Mouse (Mus musculus): Measurements from ENCODE around the gene Rbms1. TPM values are rescaled to one million over a fixed set of nuclear protein-coding genes. Genes with fewer than 3 reads are reported as not detected.

Rbms1 gene
- polyA plus RNA-seq, 1 experiment from 2014 or later: 117 TPM

- Histone ChIP-seq H3K9ac (no peak overlapping the region), H3K27ac (no peak overlapping the region), H3K4me3 (no peak overlapping the region), H3K36me3 (peaks cover 15% of the 10 kb centered on the region), H3K27me3 (no peaks in the 10 kb centered on the region), H3K9me3 (no peaks in the 10 kb centered on the region), H3K4me2 (replicated peaks) (no peak overlapping the region), H3K4me1 (peaks cover 10% of the 10 kb centered on the region; the same call in 1 of the 2 replicates)
- WGBS: 90% methylated on average over 1 of the region's 1 CpGs
- no peak for ATAC-seq (ENCODE audit: insufficient number of reproducible peaks, insufficient read depth, low FRiP score, low TSS enrichment)
Measured at GRCm38 (mm10) chr2:60858116-60858515, 104.9 kb downstream of the Rbms1 start.

GRCm38 (mm10) chr2:60856097-60856496 lies 106.9 kb downstream of the Rbms1 start:
- Histone ChIP-seq H3K9ac (no peak overlapping the region), H3K36me3 (peaks cover 11% of the 10 kb centered on the region; the same call in 1 of the 2 replicates), H3K27ac (no peak overlapping the region), H3K27me3 (no peaks in the 10 kb centered on the region), H3K9me3 (no peaks in the 10 kb centered on the region), H3K4me2 (replicated peaks) (no peak overlapping the region), H3K4me1 (peaks cover 18% of the 10 kb centered on the region), H3K4me3 (no peak overlapping the region)
- WGBS: 82% methylated on average over 2 of the region's 2 CpGs
- no peak for ATAC-seq (ENCODE audit: insufficient number of reproducible peaks, insufficient read depth, low FRiP score, low TSS enrichment)

GRCm38 (mm10) chr2:60855006-60855405 lies 108.0 kb downstream of the Rbms1 start:
- Histone ChIP-seq H3K27me3 (no peaks in the 10 kb centered on the region), H3K27ac (no peak overlapping the region), H3K4me2 (replicated peaks) (no peak overlapping the region), H3K4me3 (no peak overlapping the region), H3K4me1 (peaks cover 29% of the 10 kb centered on the region), H3K9ac (no peak overlapping the region), H3K36me3 (peaks cover 11% of the 10 kb centered on the region; the same call in 1 of the 2 replicates), H3K9me3 (no peaks in the 10 kb centered on the region)
- 21% methylated on average over 4 of the region's 4 CpGs for WGBS
- 0 out of 2 replicates have a peak, but pooled peaks have one; percentile 49 for ATAC-seq (ENCODE audit: insufficient number of reproducible peaks, insufficient read depth, low FRiP score, low TSS enrichment)

- WGBS: 67% methylated on average over 3 of the region's 3 CpGs
- Histone ChIP-seq H3K4me3 (no peak overlapping the region), H3K4me1 (peaks cover 29% of the 10 kb centered on the region), H3K27ac (no peak overlapping the region), H3K27me3 (no peaks in the 10 kb centered on the region), H3K4me2 (replicated peaks) (no peak overlapping the region), H3K9ac (no peak overlapping the region), H3K9me3 (no peaks in the 10 kb centered on the region), H3K36me3 (0 out of 2 replicates have a peak, but pooled peaks cover 2% of the 10 kb centered on the region)
- ATAC-seq (ENCODE audit: insufficient number of reproducible peaks, insufficient read depth, low FRiP score, low TSS enrichment): no peak
Measured at GRCm38 (mm10) chr2:60851898-60852297, 111.1 kb downstream of the Rbms1 start.

GRCm38 (mm10) chr2:60851057-60851718 lies 111.8 kb downstream of the Rbms1 start:
- H3K27ac ChIP-seq: 0 out of 2 replicates have a peak overlapping the region, but pooled peaks have one; percentile 1
- 63% methylated on average over 14 of the region's 14 CpGs for whole genome bisulfite sequencing
- H3K9ac ChIP-seq: no peak overlapping the region

GRCm38 (mm10) chr2:60848478-60848877 lies 114.5 kb downstream of the Rbms1 start:
- H3K4me1 ChIP-seq: peaks cover 28% of the 10 kb centered on the region
- 98% methylated on average over 4 of the region's 4 CpGs for WGBS
- H3K9me3 ChIP-seq: no peaks in the 10 kb centered on the region
- no peak overlapping the region for H3K4me2 ChIP-seq (replicated peaks)
- ATAC-seq (ENCODE audit: insufficient number of reproducible peaks, insufficient read depth, low FRiP score, low TSS enrichment): no peak
- H3K9ac ChIP-seq: no peak overlapping the region
- H3K27me3 ChIP-seq: no peaks in the 10 kb centered on the region
- 0 out of 2 replicates have a peak, but pooled peaks cover 2% of the 10 kb centered on the region for H3K36me3 ChIP-seq
- H3K4me3 ChIP-seq: no peak overlapping the region
- no peak overlapping the region for H3K27ac ChIP-seq

More at GRCm38 (mm10) chr2:60851057-60851718, 111.8 kb downstream of the Rbms1 start:
- Histone ChIP-seq H3K27me3 (no peaks in the 10 kb centered on the region), H3K4me3 (no peak overlapping the region), H3K4me1 (peaks cover 29% of the 10 kb centered on the region), H3K4me2 (replicated peaks) (no peak overlapping the region), H3K9me3 (no peaks in the 10 kb centered on the region), H3K36me3 (0 out of 2 replicates have a peak, but pooled peaks cover 2% of the 10 kb centered on the region)
- ATAC-seq (ENCODE audit: insufficient number of reproducible peaks, insufficient read depth, low FRiP score, low TSS enrichment): no peak

- Histone ChIP-seq H3K9me3 (no peaks in the 10 kb centered on the region), H3K4me1 (peaks cover 33% of the 10 kb centered on the region), H3K27me3 (no peaks in the 10 kb centered on the region), H3K9ac (no peak overlapping the region), H3K4me2 (replicated peaks) (no peak overlapping the region), H3K36me3 (0 out of 2 replicates have a peak, but pooled peaks cover 2% of the 10 kb centered on the region), H3K27ac (no peak overlapping the region), H3K4me3 (no peak overlapping the region)
- 92% methylated on average over 3 of the region's 3 CpGs for WGBS
- ATAC-seq (ENCODE audit: insufficient number of reproducible peaks, insufficient read depth, low FRiP score, low TSS enrichment): no peak
Measured at GRCm38 (mm10) chr2:60847984-60848383, 115.0 kb downstream of the Rbms1 start.

- Histone ChIP-seq H3K9ac (no peak overlapping the region), H3K4me3 (no peak overlapping the region), H3K4me2 (replicated peaks) (no peak overlapping the region), H3K4me1 (peaks cover 21% of the 10 kb centered on the region), H3K9me3 (no peaks in the 10 kb centered on the region), H3K36me3 (peaks cover 14% of the 10 kb centered on the region), H3K27ac (no peak overlapping the region), H3K27me3 (no peaks in the 10 kb centered on the region)
- no peak for ATAC-seq (ENCODE audit: insufficient number of reproducible peaks, insufficient read depth, low FRiP score, low TSS enrichment)
- 60% methylated on average over 5 of the region's 5 CpGs for WGBS
Measured at GRCm38 (mm10) chr2:60845316-60845894, 117.6 kb downstream of the Rbms1 start.

GRCm38 (mm10) chr2:60844259-60844658 lies 118.7 kb downstream of the Rbms1 start:
- ATAC-seq (ENCODE audit: insufficient number of reproducible peaks, insufficient read depth, low FRiP score, low TSS enrichment): no peak
- Histone ChIP-seq H3K9ac (no peak overlapping the region), H3K9me3 (no peaks in the 10 kb centered on the region), H3K4me3 (no peak overlapping the region), H3K27me3 (no peaks in the 10 kb centered on the region), H3K4me2 (replicated peaks) (no peak overlapping the region), H3K4me1 (peaks cover 21% of the 10 kb centered on the region), H3K27ac (no peak overlapping the region), H3K36me3 (peaks cover 14% of the 10 kb centered on the region)
- 89% methylated on average over 1 of the region's 1 CpGs for WGBS

- no peak overlapping the region for H3K4me3 ChIP-seq
- no peaks in the 10 kb centered on the region for H3K9me3 ChIP-seq
- no peak overlapping the region for H3K27ac ChIP-seq
- no peak for ATAC-seq (ENCODE audit: insufficient number of reproducible peaks, insufficient read depth, low FRiP score, low TSS enrichment)
- WGBS: 79% methylated on average over 3 of the region's 3 CpGs
- no peak overlapping the region for H3K4me2 ChIP-seq (replicated peaks)
- peaks cover 27% of the 10 kb centered on the region for H3K4me1 ChIP-seq
- peaks cover 14% of the 10 kb centered on the region for H3K36me3 ChIP-seq
- H3K9ac ChIP-seq: no peak overlapping the region
- no peaks in the 10 kb centered on the region for H3K27me3 ChIP-seq
Measured at GRCm38 (mm10) chr2:60843633-60844032, 119.4 kb downstream of the Rbms1 start.

- Histone ChIP-seq H3K36me3 (peaks cover 14% of the 10 kb centered on the region), H3K4me3 (no peak overlapping the region), H3K4me1 (peaks cover 30% of the 10 kb centered on the region), H3K4me2 (replicated peaks) (no peak overlapping the region), H3K27me3 (no peaks in the 10 kb centered on the region), H3K9ac (no peak overlapping the region), H3K9me3 (no peaks in the 10 kb centered on the region), H3K27ac (no peak overlapping the region)
- 27% methylated on average over 4 of the region's 4 CpGs for WGBS
- ATAC-seq (ENCODE audit: insufficient number of reproducible peaks, insufficient read depth, low FRiP score, low TSS enrichment): no peak
Measured at GRCm38 (mm10) chr2:60842976-60843375, 120.0 kb downstream of the Rbms1 start.

GRCm38 (mm10) chr2:60840922-60841321 lies 122.1 kb downstream of the Rbms1 start:
- 77% methylated on average over 4 of the region's 4 CpGs for WGBS
- no peak overlapping the region for H3K9ac ChIP-seq
- no peaks in the 10 kb centered on the region for H3K9me3 ChIP-seq
- no peak overlapping the region for H3K27ac ChIP-seq
- no peak for ATAC-seq (ENCODE audit: insufficient number of reproducible peaks, insufficient read depth, low FRiP score, low TSS enrichment)
- peaks cover 11% of the 10 kb centered on the region for H3K36me3 ChIP-seq
- H3K4me3 ChIP-seq: no peak overlapping the region
- H3K4me1 ChIP-seq: peaks cover 44% of the 10 kb centered on the region
- no peak overlapping the region for H3K4me2 ChIP-seq (replicated peaks)
- no peaks in the 10 kb centered on the region for H3K27me3 ChIP-seq
